Mouse (Mus musculus) CH12.LX (cell line): Measurements from ENCODE around the gene Alpk1. TPM values are rescaled to one million over a fixed set of nuclear protein-coding genes. Genes with fewer than 3 reads are reported as not detected.

Experiments used
- DNase-seq: peaks from one replicate; pipeline ENCODE4 v3.0.0-alpha.2; 2013; ENCODE audit errors: extremely low read depth
- H3K27ac ChIP-seq: 2 replicates; pipeline ENCODE4 v1.5.1; 2012; ENCODE audit warnings: low read depth, mild to moderate bottlenecking, control low read depth, moderate library complexity; ENCODE audit not compliant: insufficient read depth
- H3K27me3 ChIP-seq: replicated peaks from 2 replicates; pipeline ENCODE3; 2012; ENCODE audit warnings: inconsistent platforms
- H3K36me3 ChIP-seq, 2 experiments: replicated peaks in 1 of 2; 2 replicates each; pipeline versions ENCODE3 to v1.6.1; 2012; ENCODE audit warnings: inconsistent platforms in 1 of 2, low read length in 1 of 2, mild to moderate bottlenecking in 1 of 2, mixed read lengths in 1 of 2, moderate library complexity in 1 of 2; ENCODE audit not compliant: control insufficient read depth in 1 of 2, insufficient read depth in 1 of 2
- H3K4me1 ChIP-seq, 2 experiments: 2 replicates each; pipeline ENCODE4 v1.6.1; 2012; ENCODE audit warnings: inconsistent platforms in 1 of 2, moderate library complexity in 1 of 2; ENCODE audit not compliant: insufficient read depth in 2 of 2, control insufficient read depth in 1 of 2
- H3K4me2 ChIP-seq: 2 replicates; pipeline ENCODE4 v1.6.1; 2012; ENCODE audit warnings: low read depth, mild to moderate bottlenecking, control low read depth; ENCODE audit not compliant: poor library complexity, insufficient read depth, severe bottlenecking
- H3K4me3 ChIP-seq, 3 experiments: fragments of 150-350 bp in 1 of 3; sonication (generic) in 1 of 3; replicated peaks in 1 of 3; 2 replicates each; pipeline versions ENCODE3 to v1.5.1; 2011 to 2012; ENCODE audit warnings: low read depth in 2 of 3, low read length in 2 of 3, mild to moderate bottlenecking in 2 of 3, moderate library complexity in 2 of 3, control low read depth in 1 of 3, improper control_type of control experiment in 1 of 3, inconsistent platforms in 1 of 3, mixed read lengths in 1 of 3; ENCODE audit not compliant: poor library complexity in 1 of 3
- H3K79me2 ChIP-seq: replicated peaks from 2 replicates; pipeline ENCODE4 v1.6.1; 2012; ENCODE audit warnings: mild to moderate bottlenecking, moderate library complexity; ENCODE audit not compliant: control insufficient read depth, poor library complexity, insufficient read depth, severe bottlenecking; ENCODE audit errors: extremely low read depth
- H3K9ac ChIP-seq: 2 replicates; pipeline ENCODE4 v1.6.1; 2012; ENCODE audit warnings: low read depth, mild to moderate bottlenecking, control low read depth, moderate library complexity; ENCODE audit not compliant: insufficient read depth
- H3K9me3 ChIP-seq: replicated peaks from 2 replicates; pipeline ENCODE3; 2012; ENCODE audit warnings: low read length, inconsistent platforms, mixed read lengths
- BHLHE40 ChIP-seq: IDR thresholded peaks from 2 replicates; pipeline ENCODE4 v1.6.1; 2011; ENCODE audit warnings: mild to moderate bottlenecking, low read depth, low read length, improper control_type of control experiment
- CHD1 ChIP-seq: IDR thresholded peaks from 2 replicates; pipeline ENCODE4 v1.6.1; 2012; ENCODE audit warnings: low read depth, low read length, improper control_type of control experiment, inconsistent platforms
- EP300 ChIP-seq: IDR thresholded peaks from 2 replicates; pipeline ENCODE4 v1.6.1; 2011; ENCODE audit warnings: low read length, improper control_type of control experiment
- ETS1 ChIP-seq: conservative IDR thresholded peaks from 2 replicates; pipeline ENCODE4 v1.6.1; 2012; ENCODE audit warnings: low read depth, mild to moderate bottlenecking, inconsistent platforms, low read length, improper control_type of control experiment, moderate library complexity
- HCFC1 ChIP-seq: IDR thresholded peaks from 2 replicates; pipeline ENCODE4 v1.6.1; 2012; ENCODE audit warnings: low read depth, mild to moderate bottlenecking, inconsistent platforms, low read length, improper control_type of control experiment
- IRF4 ChIP-seq: IDR thresholded peaks from 2 replicates; pipeline ENCODE4 v1.6.1; 2014; ENCODE audit warnings: low read depth, mild to moderate bottlenecking, inconsistent platforms, low read length, improper control_type of control experiment
- JUND ChIP-seq: conservative IDR thresholded peaks from 2 replicates; pipeline ENCODE4 v1.6.1; 2011; ENCODE audit warnings: low read depth, low read length, improper control_type of control experiment
- MAFK ChIP-seq: IDR thresholded peaks from 2 replicates; pipeline ENCODE4 v1.6.1; 2011; ENCODE audit warnings: low read length, improper control_type of control experiment; ENCODE audit not compliant: insufficient replicate concordance
- MAX ChIP-seq: IDR thresholded peaks from 2 replicates; pipeline ENCODE4 v1.6.1; 2011; ENCODE audit warnings: low read length, improper control_type of control experiment
- NELFE ChIP-seq: IDR thresholded peaks from 2 replicates; pipeline ENCODE4 v1.6.1; 2011; ENCODE audit warnings: low read depth, low read length, improper control_type of control experiment
- POLR2A ChIP-seq: IDR thresholded peaks from 2 replicates; pipeline ENCODE4 v1.6.1; 2011; ENCODE audit warnings: low read depth, mild to moderate bottlenecking, improper control_type of control experiment, low read length
- RCOR1 ChIP-seq: conservative IDR thresholded peaks from 2 replicates; pipeline ENCODE4 v1.6.1; 2012; ENCODE audit warnings: low read depth, mild to moderate bottlenecking, inconsistent platforms, low read length, improper control_type of control experiment
- TBP ChIP-seq: conservative IDR thresholded peaks from 2 replicates; pipeline ENCODE4 v1.6.1; 2011; ENCODE audit warnings: low read depth, low read length, improper control_type of control experiment
- TCF12 ChIP-seq: IDR thresholded peaks from 2 replicates; pipeline ENCODE4 v1.6.1; 2014; ENCODE audit warnings: low read depth, mild to moderate bottlenecking, inconsistent platforms, low read length, improper control_type of control experiment
- UBTF ChIP-seq: IDR thresholded peaks from 2 replicates; pipeline ENCODE4 v1.6.1; 2012; ENCODE audit warnings: low read depth, mild to moderate bottlenecking, inconsistent platforms, low read length, improper control_type of control experiment, moderate library complexity
- USF2 ChIP-seq: conservative IDR thresholded peaks from 2 replicates; pipeline ENCODE4 v1.6.1; 2011; ENCODE audit warnings: low read depth, low read length, improper control_type of control experiment
- ZC3H11A ChIP-seq: IDR thresholded peaks from 2 replicates; pipeline ENCODE4 v1.6.1; 2012; ENCODE audit warnings: low read depth, mild to moderate bottlenecking, inconsistent platforms, low read length, improper control_type of control experiment
- ZMIZ1 ChIP-seq: IDR thresholded peaks from 2 replicates; pipeline ENCODE4 v1.6.1; 2012; ENCODE audit warnings: low read depth, mild to moderate bottlenecking, inconsistent platforms, low read length, improper control_type of control experiment
- dilution Hi-C: fragments of 300-500 bp; cut with MboI; formaldehyde crosslinking; loops from 2 replicates; pipeline ENCODE4 v1.14.3; 2020; ENCODE audit warnings: low sequenced_read_pairs; ENCODE audit not compliant: extremely low pct_unique_long_range_greater_than_20kb, extremely low pct_ligation_motif_present
- in situ Hi-C: fragments of 300-500 bp; cut with MboI; formaldehyde crosslinking; loops from 3 replicates; pipeline ENCODE4 v1.14.3; 2019; ENCODE audit warnings: low sequenced_read_pairs, low pct_ligation_motif_present, low pct_unique_long_range_greater_than_20kb, mixed read lengths
- polyA plus RNA-seq: library from polyadenylated mRNA; unstranded; fragments of >175 nt; gene quantifications from 2 replicates; pipeline ENCODE4 v1.2.1, GENCODE M21; 2012; ENCODE audit warnings: low read depth; ENCODE audit not compliant: insufficient read length
- total RNA-seq, 2 experiments: library from RNA; depleted of rRNA; stranded (reverse); fragments of 300-350 nt in 1 of 2; fragments of >200 nt in 1 of 2; gene quantifications; 2 replicates each; pipeline ENCODE4 v1.2.3; 2012 to 2014

Alpk1 gene
- total and polyA plus RNA-seq, 3 experiments: 1.4 to 1.8 (median 1.5) TPM

DNA sequence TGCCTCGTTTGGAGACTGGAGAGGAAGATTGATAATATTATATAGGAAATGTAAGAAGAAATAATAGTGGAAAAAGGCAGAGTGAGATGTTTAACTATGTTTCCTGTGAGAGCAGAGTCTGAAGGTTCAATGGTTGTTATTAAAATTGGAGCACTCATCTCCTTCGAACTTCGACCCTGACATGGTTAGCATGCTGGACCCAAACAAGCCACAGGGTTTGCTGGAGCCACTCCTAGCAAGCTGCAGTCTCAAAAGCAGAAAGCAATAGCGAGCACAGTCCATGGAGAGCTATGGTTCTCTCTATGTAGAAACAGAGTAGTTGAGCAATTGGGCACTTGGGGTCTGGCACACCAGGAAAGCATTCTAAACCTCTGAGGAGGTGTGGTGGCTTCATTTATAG lies 59.4 kb downstream of the Alpk1 start:
- H3K4me1 ChIP-seq: no peaks in the 10 kb centered on the region
- no peaks in the 10 kb centered on the region for H3K79me2 ChIP-seq
- H3K9me3 ChIP-seq: no peaks in the 10 kb centered on the region
- H3K27ac ChIP-seq: no peak overlapping the region
- no peak overlapping the region for H3K4me2 ChIP-seq
- dilution Hi-C loops: no loop called here
- H3K27me3 ChIP-seq: no peaks in the 10 kb centered on the region
- no peak overlapping the region for H3K9ac ChIP-seq
- no peak for DNase-seq
- H3K36me3 ChIP-seq: no peaks in the 10 kb centered on the region
- TF ChIP-seq HCFC1 (no peak), TBP (no peak), TCF12 (no peak)
- no peak overlapping the region for H3K4me3 ChIP-seq
- in situ Hi-C loops: no loop called here

DNA sequence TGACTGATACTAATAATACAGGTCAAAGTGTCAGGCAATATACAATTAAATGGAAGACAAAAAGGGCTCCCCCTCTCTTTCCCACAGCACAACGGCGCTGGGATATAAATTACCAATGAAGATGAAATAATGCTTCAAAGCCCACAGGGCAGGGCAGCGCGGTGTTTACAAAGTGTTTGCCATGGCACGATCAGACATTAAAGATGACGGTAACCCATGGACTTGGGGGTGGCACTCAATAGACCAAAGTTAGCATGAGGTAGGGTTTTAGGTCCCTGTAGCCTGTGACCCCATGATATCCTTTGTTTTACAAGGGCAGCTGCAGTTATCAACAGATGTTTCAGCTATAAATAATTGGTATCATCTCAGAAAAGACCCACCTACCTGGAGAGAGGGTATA lies 60.3 kb downstream of the Alpk1 start:
- Histone ChIP-seq H3K9ac (no peak overlapping the region), H3K36me3 (no peaks in the 10 kb centered on the region), H3K79me2 (no peaks in the 10 kb centered on the region), H3K27ac (no peak overlapping the region), H3K27me3 (no peaks in the 10 kb centered on the region), H3K4me3 (no peak overlapping the region), H3K4me2 (no peak overlapping the region), H3K9me3 (no peaks in the 10 kb centered on the region), H3K4me1 (no peaks in the 10 kb centered on the region)
- dilution Hi-C loops (no loop called here), in situ Hi-C loops (no loop called here)
- no peak for DNase-seq
- TF ChIP-seq ETS1 (no peak), TBP (no peak), IRF4 (no peak), ZMIZ1 (no peak), HCFC1 (no peak), POLR2A (no peak), RCOR1 (no peak), MAFK (no peak)

GRCm38 (mm10) chr3:127719601-127720000 lies 60.7 kb downstream of the Alpk1 start:
- in situ Hi-C loops: no loop called here
- H3K36me3 ChIP-seq: no peaks in the 10 kb centered on the region
- H3K4me3 ChIP-seq: no peak overlapping the region
- dilution Hi-C loops: no loop called here
- H3K79me2 ChIP-seq: no peaks in the 10 kb centered on the region
- TF ChIP-seq BHLHE40 (no peak), MAX (no peak), ZC3H11A (no peak), UBTF (no peak), EP300 (no peak), NELFE (no peak), USF2 (no peak), JUND (no peak), CHD1 (no peak)
- no peak overlapping the region for H3K9ac ChIP-seq
- no peaks in the 10 kb centered on the region for H3K4me1 ChIP-seq
- no peak overlapping the region for H3K4me2 ChIP-seq
- no peaks in the 10 kb centered on the region for H3K27me3 ChIP-seq
- no peak overlapping the region for H3K27ac ChIP-seq
- no peaks in the 10 kb centered on the region for H3K9me3 ChIP-seq
- no peak for DNase-seq
